ENCODE assay signal across 28 mouse cellular contexts in genomic region chr12:54305135-54305630, GRCm38 (mm10).
DNase-seq lines count a peak whose midpoint lies in the region; ATAC-seq and TF ChIP-seq lines count a peak whose summit lies in the region.
"Had no signal": no experiment of that assay in that cellular context is flagged by ENCODE, and none has a peak within 500 bp of the region (broad histone marks: within the 10 kb centered on the region; RNA-seq: fewer than 3 reads in every experiment).

No protein-coding gene starts in this region.

- peak; percentile 9 to 20 for DNase-seq in cerebellum, postnatal 14 days
- DNase-seq in cerebellum, adult 9-11 months, result no peak
- DNase-seq in heart, embryonic 10.5 days (ENCODE audit: low spot score), result peak; percentile 53
- DNase-seq in heart, postnatal 14 days, result no peak
- DNase-seq in liver, postnatal 0 days, result peak; percentile 7
- DNase-seq in liver, embryonic 11.5 days (ENCODE audit: low spot score), result no peak
- no peak for DNase-seq in CH12.LX (ENCODE audit: extremely low read depth)
- DNase-seq: adrenal gland, adult 2 months; adrenal gland, postnatal 14 days; B cell, adult 2 months; cerebellum, adult 11 months; cerebellum, adult 8-10 months; cerebellum, postnatal 36 days; embryo, embryonic 11 days; gastrocnemius, adult 2 months; gastrocnemius, postnatal 14 days; heart, adult 18-20 months; heart, postnatal 36 days had no signal

- no peak overlapping the region for H3K4me3 ChIP-seq in heart, embryonic 10.5 days
- no peak overlapping the region for H3K4me3 ChIP-seq in liver, postnatal 0 days (ENCODE audit: low read depth, low read length)
- H3K4me3 ChIP-seq in liver, embryonic 11.5 days (ENCODE audit: low read depth, low read length), result no peak overlapping the region
- H3K4me3 ChIP-seq in CH12.LX (replicated peaks in 1 of 3; ENCODE audit: low read depth in 2 of 3, low read length in 2 of 3, poor library complexity in 1 of 3), result no peak overlapping the region
- H3K4me3 ChIP-seq: embryonic facial prominence, embryonic 10.5 days; embryonic facial prominence, embryonic 13.5 days; erythroblast, embryonic 14.5 days; forebrain, embryonic 13.5 days; gastrocnemius, adult 2 months; heart, embryonic 13.5 days; hindbrain, embryonic 10.5 days; hindbrain, embryonic 13.5 days had no signal

- H3K9ac ChIP-seq in liver, postnatal 0 days (replicated peaks), result no peak overlapping the region
- no peak overlapping the region for H3K9ac ChIP-seq in liver, embryonic 11.5 days (ENCODE audit: low read depth, low read length)
- no peak overlapping the region for H3K9ac ChIP-seq in CH12.LX (ENCODE audit: insufficient read depth, low read depth)
- H3K9ac ChIP-seq: embryonic facial prominence, embryonic 13.5 days; forebrain, embryonic 13.5 days; heart, embryonic 13.5 days; hindbrain, embryonic 13.5 days had no signal

- H3K36me3 ChIP-seq in heart, embryonic 10.5 days, result no peaks in the 10 kb centered on the region
- H3K36me3 ChIP-seq in liver, postnatal 0 days (replicated peaks; ENCODE audit: insufficient read depth, low read length), result no peaks in the 10 kb centered on the region
- H3K36me3 ChIP-seq in liver, embryonic 11.5 days (ENCODE audit: control insufficient read depth, insufficient read depth, low read length), result no peaks in the 10 kb centered on the region
- no peaks in the 10 kb centered on the region for H3K36me3 ChIP-seq in CH12.LX (replicated peaks in 1 of 2; ENCODE audit: control insufficient read depth in 1 of 2, insufficient read depth in 1 of 2, low read length in 1 of 2)
- H3K36me3 ChIP-seq: embryonic facial prominence, embryonic 10.5 days; embryonic facial prominence, embryonic 13.5 days; heart, embryonic 13.5 days; hindbrain, embryonic 10.5 days; hindbrain, embryonic 13.5 days had no signal

- ATAC-seq in liver, postnatal 0 days, result no peak
- no peak for ATAC-seq in liver, embryonic 11.5 days (replicated peaks; ENCODE audit: low FRiP score)
- ATAC-seq: forebrain, embryonic 13.5 days; forebrain, embryonic 16.5 days; hindbrain, embryonic 16.5 days; intestine, postnatal 0 days had no signal

- dilution Hi-C loops in CH12.LX (cut with MboI; ENCODE audit: extremely low pct_ligation_motif_present, extremely low pct_unique_long_range_greater_than_20kb, low sequenced_read_pairs), result no loop called here

- 81% methylated on average over 9 of the region's 9 CpGs for WGBS in heart, embryonic 10.5 days
- WGBS in liver, postnatal 0 days (ENCODE audit: insufficient replicate concordance), result 81% methylated on average over 9 of the region's 9 CpGs
- 85% methylated on average over 9 of the region's 9 CpGs for WGBS in liver, embryonic 11.5 days

- no peak for TF ChIP-seq CTCF in liver, postnatal 0 days (IDR thresholded peaks at IDR 0.05; ENCODE audit: low read depth)
- no peak for TF ChIP-seq CTCF in CH12.LX (conservative IDR thresholded peaks at IDR 0.05 in 1 of 2, IDR thresholded peaks at IDR 0.05 in 1 of 2; ENCODE audit: low read depth in 2 of 2, low read length in 2 of 2)

- no peaks in the 10 kb centered on the region for H3K9me3 ChIP-seq in heart, embryonic 10.5 days
- no peaks in the 10 kb centered on the region for H3K9me3 ChIP-seq in liver, postnatal 0 days (ENCODE audit: low read length)
- H3K9me3 ChIP-seq in liver, embryonic 11.5 days (ENCODE audit: control insufficient read depth, low read length), result no peaks in the 10 kb centered on the region
- H3K9me3 ChIP-seq in CH12.LX (replicated peaks; ENCODE audit: low read length), result no peaks in the 10 kb centered on the region
- H3K9me3 ChIP-seq: embryonic facial prominence, embryonic 10.5 days; embryonic facial prominence, embryonic 13.5 days; forebrain, embryonic 13.5 days; heart, embryonic 13.5 days; hindbrain, embryonic 10.5 days; hindbrain, embryonic 13.5 days had no signal

- intact Hi-C loops in heart, postnatal 14 days (cut with DNase I), result no loop called here

- H3K4me2 ChIP-seq in liver, postnatal 0 days (ENCODE audit: low read depth, low read length), result no peak overlapping the region
- no peak overlapping the region for H3K4me2 ChIP-seq in liver, embryonic 11.5 days
- H3K4me2 ChIP-seq in CH12.LX (ENCODE audit: insufficient read depth, low read depth, poor library complexity, severe bottlenecking), result 0 out of 2 replicates have a peak overlapping the region, but pooled peaks have one; percentile 4
- H3K4me2 ChIP-seq: embryonic facial prominence, embryonic 13.5 days; forebrain, embryonic 13.5 days; heart, embryonic 13.5 days; hindbrain, embryonic 13.5 days had no signal

- TF ChIP-seq RAD21 in CH12.LX (IDR thresholded peaks at IDR 0.05; ENCODE audit: low read depth, low read length), result no peak

- no peak overlapping the region for H3K27ac ChIP-seq in heart, embryonic 10.5 days
- H3K27ac ChIP-seq in liver, postnatal 0 days (ENCODE audit: low read depth), result no peak overlapping the region
- no peak overlapping the region for H3K27ac ChIP-seq in liver, embryonic 11.5 days (ENCODE audit: low read depth, low read length)
- H3K27ac ChIP-seq in CH12.LX (ENCODE audit: insufficient read depth, low read depth), result peak overlapping the region; percentile 13; the same call in 1 of the 2 replicates
- H3K27ac ChIP-seq: embryonic facial prominence, embryonic 10.5 days; embryonic facial prominence, embryonic 13.5 days; forebrain, embryonic 13.5 days; gastrocnemius, adult 2 months; heart, embryonic 13.5 days; hindbrain, embryonic 10.5 days; hindbrain, embryonic 13.5 days had no signal

- TF ChIP-seq POLR2A in CH12.LX (IDR thresholded peaks at IDR 0.05; ENCODE audit: low read depth, low read length), result no peak

- H3K27me3 ChIP-seq in heart, embryonic 10.5 days (ENCODE audit: insufficient read depth, poor library complexity, severe bottlenecking), result no peaks in the 10 kb centered on the region
- no peaks in the 10 kb centered on the region for H3K27me3 ChIP-seq in liver, postnatal 0 days (ENCODE audit: insufficient read depth, low read length)
- no peaks in the 10 kb centered on the region for H3K27me3 ChIP-seq in liver, embryonic 11.5 days (replicated peaks; ENCODE audit: control insufficient read depth, insufficient read depth, low read length)
- H3K27me3 ChIP-seq in CH12.LX (replicated peaks), result no peaks in the 10 kb centered on the region
- H3K27me3 ChIP-seq: embryonic facial prominence, embryonic 13.5 days; forebrain, embryonic 13.5 days; heart, embryonic 13.5 days had no signal

- H3K79me2 ChIP-seq in CH12.LX (replicated peaks; ENCODE audit: control insufficient read depth, extremely low read depth, insufficient read depth, poor library complexity, severe bottlenecking), result no peaks in the 10 kb centered on the region

- no peaks in the 10 kb centered on the region for H3K4me1 ChIP-seq in heart, embryonic 10.5 days
- H3K4me1 ChIP-seq in liver, postnatal 0 days (ENCODE audit: insufficient read depth), result no peaks in the 10 kb centered on the region; the same call in 1 of the 2 replicates
- H3K4me1 ChIP-seq in liver, embryonic 11.5 days (replicated peaks; ENCODE audit: control insufficient read depth, insufficient read depth, low read length), result no peaks in the 10 kb centered on the region
- peaks cover 14 to 46% of the 10 kb centered on the region in 2 experiments for H3K4me1 ChIP-seq in CH12.LX (ENCODE audit: control insufficient read depth in 1 of 2, insufficient read depth in 2 of 2)
- H3K4me1 ChIP-seq: embryonic facial prominence, embryonic 10.5 days; embryonic facial prominence, embryonic 13.5 days; forebrain, embryonic 13.5 days; heart, embryonic 13.5 days; hindbrain, embryonic 13.5 days had no signal

- TF ChIP-seq EP300 in liver, postnatal 0 days (IDR thresholded peaks at IDR 0.05; ENCODE audit: low read depth), result no peak
- TF ChIP-seq EP300 in CH12.LX (IDR thresholded peaks at IDR 0.05; ENCODE audit: low read length), result no peak

- in situ Hi-C loops in CH12.LX (cut with MboI; ENCODE audit: low pct_ligation_motif_present, low pct_unique_long_range_greater_than_20kb, low sequenced_read_pairs), result loop anchor here (10.0 to 25.0 kb wide), 3 partner anchors 93 to 182 kb away; partner anchors contain the start of gene Egln3

TF ChIP-seq in CH12.LX, 34 proteins besides CTCF, POLR2A, EP300 and RAD21:
- TF ChIP-seq E2F4 (IDR thresholded peaks at IDR 0.05; ENCODE audit: insufficient replicate concordance, low read depth, low read length) (no peak), BHLHE40 (IDR thresholded peaks at IDR 0.05; ENCODE audit: low read depth, low read length) (peak; percentile 54), ETS1 (conservative IDR thresholded peaks at IDR 0.05; ENCODE audit: low read depth, low read length) (peak; percentile 50), ELF1 (IDR thresholded peaks at IDR 0.05; ENCODE audit: low read depth, low read length) (0 out of 2 replicates have a peak, but pooled peaks have one; percentile 13), IRF4 (IDR thresholded peaks at IDR 0.05; ENCODE audit: low read depth, low read length) (peak; percentile 37; the same call in 1 of the 2 replicates)
TF ChIP-seq in CH12.LX: peak in this region for 4.

Comparison
In these comparisons a context has a peak if more than half of its experiments do, and no peak if none do; other contexts are left out.
1. DNase-seq: peak in cerebellum, postnatal 14 days (2 of 2), heart, embryonic 10.5 days (single experiment) and liver, postnatal 0 days (single experiment); none in cerebellum, adult 9-11 months (single experiment), heart, postnatal 14 days (0 of 2), liver, embryonic 11.5 days (single experiment) and CH12.LX (single experiment).